22 mouse cellular contexts compared by ENCODE assay signal in genomic region chr4:135156531-135156930, GRCm38 (mm10). TPM values are rescaled to one million over a fixed set of nuclear protein-coding genes. Genes with fewer than 3 reads are reported as not detected.
DNase-seq lines count a peak whose midpoint lies in the region; ATAC-seq and TF ChIP-seq lines count a peak whose summit lies in the region.
"Had no signal": no experiment of that assay in that cellular context is flagged by ENCODE, and none has a peak within 500 bp of the region (broad histone marks: within the 10 kb centered on the region; RNA-seq: fewer than 3 reads in every experiment).

No protein-coding gene starts in this region.

- H3K27ac ChIP-seq in limb, embryonic 11.5 days (replicated peaks; ENCODE audit: low read depth, low read length) = no peak overlapping the region
- no peak overlapping the region for H3K27ac ChIP-seq in limb, embryonic 10.5 days
- peak overlapping the region; percentile 58; the same call in 1 of the 2 replicates for H3K27ac ChIP-seq in CH12.LX (ENCODE audit: insufficient read depth, low read depth)
- H3K27ac ChIP-seq in embryonic facial prominence, embryonic 14.5 days (replicated peaks; ENCODE audit: low read depth, low read length) = no peak overlapping the region
- H3K27ac ChIP-seq in limb, embryonic 13.5 days = peak overlapping the region; percentile 44; the same call in 1 of the 2 replicates
- H3K27ac ChIP-seq: embryonic facial prominence, embryonic 12.5 days; forebrain, embryonic 13.5 days; forebrain, embryonic 15.5 days had no signal

- H3K36me3 ChIP-seq in limb, embryonic 11.5 days (ENCODE audit: control insufficient read depth, insufficient read depth, low read length) = no peaks in the 10 kb centered on the region
- H3K36me3 ChIP-seq in limb, embryonic 10.5 days = no peaks in the 10 kb centered on the region
- H3K36me3 ChIP-seq in CH12.LX (replicated peaks in 1 of 2; ENCODE audit: control insufficient read depth in 1 of 2, insufficient read depth in 1 of 2, low read length in 1 of 2) = peaks cover 11 to 43% of the 10 kb centered on the region in 2 experiments
- H3K36me3 ChIP-seq in embryonic facial prominence, embryonic 14.5 days (ENCODE audit: control insufficient read depth, insufficient read depth, low read length) = no peaks in the 10 kb centered on the region
- no peaks in the 10 kb centered on the region for H3K36me3 ChIP-seq in limb, embryonic 13.5 days
- H3K36me3 ChIP-seq: embryonic facial prominence, embryonic 12.5 days; forebrain, embryonic 15.5 days; G1E had no signal

- H3K79me2 ChIP-seq in CH12.LX (replicated peaks; ENCODE audit: control insufficient read depth, extremely low read depth, insufficient read depth, poor library complexity, severe bottlenecking) = peaks cover 66% of the 10 kb centered on the region

- TF ChIP-seq POLR2A in CH12.LX (IDR thresholded peaks at IDR 0.05; ENCODE audit: low read depth, low read length) = no peak

- H3K9me3 ChIP-seq in limb, embryonic 11.5 days (ENCODE audit: control insufficient read depth, low read length) = no peaks in the 10 kb centered on the region
- H3K9me3 ChIP-seq in limb, embryonic 10.5 days (replicated peaks) = no peaks in the 10 kb centered on the region
- H3K9me3 ChIP-seq in CH12.LX (replicated peaks; ENCODE audit: low read length) = no peaks in the 10 kb centered on the region
- no peaks in the 10 kb centered on the region for H3K9me3 ChIP-seq in embryonic facial prominence, embryonic 14.5 days (ENCODE audit: control insufficient read depth, low read length)
- H3K9me3 ChIP-seq in limb, embryonic 13.5 days = no peaks in the 10 kb centered on the region
- H3K9me3 ChIP-seq: embryonic facial prominence, embryonic 12.5 days; forebrain, embryonic 13.5 days; forebrain, embryonic 15.5 days had no signal

- no peak for ATAC-seq in limb, embryonic 11.5 days (ENCODE audit: insufficient number of reproducible peaks, low FRiP score, low TSS enrichment, low read depth)
- ATAC-seq in embryonic facial prominence, embryonic 14.5 days (ENCODE audit: low read depth) = no peak
- no peak for ATAC-seq in limb, embryonic 13.5 days (ENCODE audit: low FRiP score, low read depth)
- ATAC-seq: forebrain, embryonic 13.5 days; forebrain, embryonic 15.5 days; forebrain, postnatal 0 days; Patski had no signal

- dilution Hi-C loops in CH12.LX (cut with MboI; ENCODE audit: extremely low pct_ligation_motif_present, extremely low pct_unique_long_range_greater_than_20kb, low sequenced_read_pairs) = no loop called here

- H3K4me2 ChIP-seq in limb, embryonic 11.5 days (ENCODE audit: low read depth, severe bottlenecking) = no peak overlapping the region
- H3K4me2 ChIP-seq in CH12.LX (ENCODE audit: insufficient read depth, low read depth, poor library complexity, severe bottlenecking) = peak overlapping the region; percentile 83
- peak overlapping the region; percentile 12; the same call in 1 of the 2 replicates for H3K4me2 ChIP-seq in embryonic facial prominence, embryonic 14.5 days (ENCODE audit: low read depth, low read length)
- peak overlapping the region; percentile 65 for H3K4me2 ChIP-seq in limb, embryonic 13.5 days (replicated peaks)
- H3K4me2 ChIP-seq: forebrain, embryonic 13.5 days; forebrain, embryonic 15.5 days had no signal

- no peak for TF ChIP-seq CTCF in CH12.LX (conservative IDR thresholded peaks at IDR 0.05 in 1 of 2, IDR thresholded peaks at IDR 0.05 in 1 of 2; ENCODE audit: low read depth in 2 of 2, low read length in 2 of 2)

- in situ Hi-C loops in CH12.LX (cut with MboI; ENCODE audit: low pct_ligation_motif_present, low pct_unique_long_range_greater_than_20kb, low sequenced_read_pairs) = no loop called here

- peaks cover 48% of the 10 kb centered on the region for H3K4me1 ChIP-seq in limb, embryonic 11.5 days (ENCODE audit: control insufficient read depth, insufficient read depth, low read length)
- peaks cover 90% of the 10 kb centered on the region for H3K4me1 ChIP-seq in limb, embryonic 10.5 days
- peaks cover 16 to 65% of the 10 kb centered on the region in 2 experiments for H3K4me1 ChIP-seq in CH12.LX (ENCODE audit: control insufficient read depth in 1 of 2, insufficient read depth in 2 of 2)
- peaks cover 16% of the 10 kb centered on the region for H3K4me1 ChIP-seq in embryonic facial prominence, embryonic 14.5 days (ENCODE audit: control insufficient read depth, insufficient read depth, low read length)
- peaks cover 84% of the 10 kb centered on the region for H3K4me1 ChIP-seq in limb, embryonic 13.5 days

- no peak for TF ChIP-seq RAD21 in CH12.LX (IDR thresholded peaks at IDR 0.05; ENCODE audit: low read depth, low read length)

- no peak overlapping the region for H3K9ac ChIP-seq in limb, embryonic 11.5 days (ENCODE audit: low read length)
- peak overlapping the region; percentile 75; the same call in 1 of the 2 replicates for H3K9ac ChIP-seq in CH12.LX (ENCODE audit: insufficient read depth, low read depth)
- H3K9ac ChIP-seq in embryonic facial prominence, embryonic 14.5 days (ENCODE audit: low read depth, low read length) = no peak overlapping the region
- H3K9ac ChIP-seq in limb, embryonic 13.5 days = no peak overlapping the region
- H3K9ac ChIP-seq: embryonic facial prominence, embryonic 12.5 days; forebrain, embryonic 13.5 days; forebrain, embryonic 15.5 days; forebrain, postnatal 0 days had no signal

- H3K4me3 ChIP-seq in limb, embryonic 11.5 days (ENCODE audit: low read depth, low read length) = no peak overlapping the region
- no peak overlapping the region for H3K4me3 ChIP-seq in limb, embryonic 10.5 days
- peak overlapping the region in 2 of 3 experiments; percentile 16 to 95 for H3K4me3 ChIP-seq in CH12.LX (replicated peaks in 1 of 3; ENCODE audit: low read depth in 2 of 3, low read length in 2 of 3, poor library complexity in 1 of 3)
- no peak overlapping the region for H3K4me3 ChIP-seq in embryonic facial prominence, embryonic 14.5 days (ENCODE audit: low read depth, low read length)
- peak overlapping the region; percentile 8; the same call in 1 of the 2 replicates for H3K4me3 ChIP-seq in limb, embryonic 13.5 days
- H3K4me3 ChIP-seq: embryonic facial prominence, embryonic 12.5 days; forebrain, embryonic 13.5 days; forebrain, embryonic 15.5 days had no signal

- no peak for TF ChIP-seq EP300 in CH12.LX (IDR thresholded peaks at IDR 0.05; ENCODE audit: low read length)

- peaks cover 79% of the 10 kb centered on the region for H3K27me3 ChIP-seq in limb, embryonic 11.5 days (ENCODE audit: control insufficient read depth, insufficient read depth, low read length)
- peaks cover 100% of the 10 kb centered on the region for H3K27me3 ChIP-seq in limb, embryonic 10.5 days (ENCODE audit: low read depth, poor library complexity, severe bottlenecking)
- H3K27me3 ChIP-seq in CH12.LX (replicated peaks) = no peaks in the 10 kb centered on the region
- peaks cover 85% of the 10 kb centered on the region for H3K27me3 ChIP-seq in embryonic facial prominence, embryonic 14.5 days (replicated peaks; ENCODE audit: control insufficient read depth, insufficient read depth, low read length)
- H3K27me3 ChIP-seq in limb, embryonic 13.5 days = peaks cover 100% of the 10 kb centered on the region
- H3K27me3 ChIP-seq: Patski had no signal

- DNase-seq in limb, embryonic 11.5 days (ENCODE audit: low spot score) = peak; percentile 30
- no peak for DNase-seq in limb, embryonic 10.5 days (ENCODE audit: low spot score)
- DNase-seq in CH12.LX (ENCODE audit: extremely low read depth) = no peak
- no peak for DNase-seq in embryonic facial prominence, embryonic 14.5 days (ENCODE audit: low spot score)
- DNase-seq in left cerebral cortex, adult 8-10 months (ENCODE audit: low spot score in 2 of 2) = no peak
- no peak for DNase-seq in cerebellum, adult 9-11 months
- DNase-seq: adrenal gland, adult 8-10 months; adrenal gland, postnatal 14 days; adrenal gland, postnatal 36 days; cerebellum, adult 11-12 months; cerebellum, adult 2 months; cerebellum, adult 9-10 months; cerebellum, postnatal 14 days; cerebellum, postnatal 36 days; embryo, embryonic 11 days; forebrain, postnatal 0 days had no signal

- 8% methylated on average over 6 of the region's 6 CpGs for WGBS in limb, embryonic 11.5 days
- 7% methylated on average over 6 of the region's 6 CpGs for WGBS in limb, embryonic 10.5 days
- WGBS in embryonic facial prominence, embryonic 14.5 days = 13% methylated on average over 6 of the region's 6 CpGs
- WGBS in limb, embryonic 13.5 days = 8% methylated on average over 6 of the region's 6 CpGs

TF ChIP-seq in CH12.LX, 34 proteins besides CTCF, POLR2A, EP300 and RAD21:
- no peak for TF ChIP-seq MAX (IDR thresholded peaks at IDR 0.05; ENCODE audit: low read length)
- TF ChIP-seq SIN3A (IDR thresholded peaks at IDR 0.05; ENCODE audit: low read length) = peak; percentile 5; the same call in 1 of the 2 replicates

RNA-seq across cellular contexts. Expression of gene Runx3, which starts 36.1 kb away (rescaled TPM):
- polyA plus RNA-seq in limb, embryonic 11.5 days (2014; fragmentation: Nextera tagmentation; extraction: Ambion mirVana) = 0.57 and 0.61 TPM in 2 replicates
- polyA plus RNA-seq in limb, embryonic 10.5 days (2016; fragmentation: Nextera tagmentation; extraction: Ambion mirVana) = 0.05 and 0.08 TPM in 2 replicates
- total RNA-seq in CH12.LX (2012; rRNA removed) (13.7 and 19.7 TPM in 2 replicates), CH12.LX (2014; rRNA removed) (2.4 and 5.0 TPM in 2 replicates)
- 48.0 and 61.1 TPM in 2 replicates for polyA plus RNA-seq in CH12.LX (2012; ENCODE audit: insufficient read length, low read depth)
- 2.3 and 2.4 TPM in 2 replicates for polyA plus RNA-seq in embryonic facial prominence, embryonic 14.5 days (2014; fragmentation: Nextera tagmentation; extraction: Ambion mirVana)
- polyA plus RNA-seq in limb, embryonic 13.5 days (2015; fragmentation: Nextera tagmentation; extraction: Ambion mirVana) = 3.7 and 4.6 TPM in 2 replicates
- total RNA-seq in left cerebral cortex, adult 8-10 months (2022) = under 1 TPM in 2 of 4 experiments, not detected in 2; 0.27 to 0.30 TPM
- total RNA-seq: forebrain, postnatal 0 days had no signal
- polyA plus RNA-seq: cerebellum, adult 2 months; forebrain, embryonic 13.5 days; forebrain, embryonic 15.5 days; forebrain, postnatal 0 days had no signal

Comparison
In these comparisons a context has a peak if more than half of its experiments do, and no peak if none do; other contexts are left out.
1. H3K27ac ChIP-seq: peak in CH12.LX (single experiment) and limb, embryonic 13.5 days (single experiment); none in limb, embryonic 11.5 days (single experiment), limb, embryonic 10.5 days (single experiment) and embryonic facial prominence, embryonic 14.5 days (single experiment).
2. H3K4me3 ChIP-seq: peak in CH12.LX (2 of 3) and limb, embryonic 13.5 days (single experiment); none in limb, embryonic 11.5 days (single experiment), limb, embryonic 10.5 days (single experiment) and embryonic facial prominence, embryonic 14.5 days (single experiment).